Mouse (Mus musculus) brown adipose tissue, adult 24 weeks (tissue): ENCODE data around the gene Smpd3. TPM values are rescaled to one million over a fixed set of nuclear protein-coding genes. Genes with fewer than 3 reads are reported as not detected.

Experiments used
- H3K27ac ChIP-seq: fragments of 200-500 bp; replicated peaks from 2 replicates; pipeline ENCODE4 v1.5.1; 2012; ENCODE audit warnings: low read depth, mild to moderate bottlenecking, low read length
- H3K4me1 ChIP-seq: fragments of 200-500 bp; 2 replicates; pipeline ENCODE4 v1.6.1; 2012; ENCODE audit warnings: low read length, mixed read lengths; ENCODE audit not compliant: control insufficient read depth, insufficient read depth, insufficient read length
- H3K4me3 ChIP-seq: fragments of 200-500 bp; 2 replicates; pipeline ENCODE4 v1.5.1; 2012; ENCODE audit warnings: low read depth, mild to moderate bottlenecking, low read length, moderate library complexity; ENCODE audit not compliant: insufficient read depth
- polyA plus RNA-seq: library from polyadenylated mRNA; stranded (reverse); fragments of >200 nt; gene quantifications from 2 replicates; pipeline ENCODE4 v1.2.4, GENCODE M21; 2012; ENCODE audit not compliant: missing spikeins, insufficient read depth, insufficient read length

Smpd3 gene
- 0.95 and 1.0 TPM in 2 replicates for polyA plus RNA-seq

GRCm38 (mm10) chr8:106337852-106338521 is at the start of gene Smpd3:
TSS of gene Smpd3 (minus strand) at chr8:106337988.
- no peaks in the 10 kb centered on the region for H3K4me1 ChIP-seq
- H3K4me3 ChIP-seq = peak within 1 kb of the TSS; percentile 56
- H3K27ac ChIP-seq = peak within 1 kb of the TSS; percentile 9; the same call in 1 of the 2 replicates

DNA sequence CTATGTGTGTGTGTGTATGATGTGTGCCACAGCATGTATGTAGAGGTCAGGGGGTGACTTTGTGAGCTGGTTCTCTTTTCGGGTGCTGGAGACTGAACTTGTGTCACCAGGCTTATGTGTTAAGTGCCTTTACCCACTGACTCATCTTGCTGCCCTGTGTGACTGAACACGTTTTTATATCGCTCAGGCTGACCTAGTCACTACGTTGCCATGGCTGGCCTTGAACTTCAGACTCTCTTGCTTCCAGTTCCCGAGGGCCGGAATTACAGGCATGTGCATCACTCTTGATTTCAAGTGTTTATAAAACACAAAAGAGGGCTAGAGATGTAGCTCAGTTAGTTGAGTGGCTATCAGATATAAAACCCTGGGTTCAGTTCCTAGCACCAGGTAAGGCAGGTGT is 43.2 kb upstream of the Smpd3 start:
- H3K4me3 ChIP-seq = no peak overlapping the region
- H3K4me1 ChIP-seq = no peaks in the 10 kb centered on the region; the same call in 1 of the 2 replicates
- no peak overlapping the region for H3K27ac ChIP-seq

- Histone ChIP-seq H3K4me1 (no peaks in the 10 kb centered on the region; the same call in 1 of the 2 replicates), H3K4me3 (no peak overlapping the region), H3K27ac (no peak overlapping the region)
These were observed 41.6 kb upstream of the Smpd3 start for GRCm38 (mm10) chr8:106379357-106379756.

- Histone ChIP-seq H3K27ac (no peak overlapping the region), H3K4me3 (no peak overlapping the region)
These were observed 40.8 kb upstream of the Smpd3 start for GRCm38 (mm10) chr8:106378501-106379048.

GRCm38 (mm10) chr8:106376862-106377261 is 39.1 kb upstream of the Smpd3 start:
- H3K27ac ChIP-seq = no peak overlapping the region
- H3K4me1 ChIP-seq = no peaks in the 10 kb centered on the region; the same call in 1 of the 2 replicates
- no peak overlapping the region for H3K4me3 ChIP-seq

More at GRCm38 (mm10) chr8:106378501-106379048, 40.8 kb upstream of the Smpd3 start:
- H3K4me1 ChIP-seq = no peaks in the 10 kb centered on the region; the same call in 1 of the 2 replicates

- Histone ChIP-seq H3K4me3 (no peak overlapping the region), H3K4me1 (no peaks in the 10 kb centered on the region; the same call in 1 of the 2 replicates), H3K27ac (no peak overlapping the region)
These were observed 38.2 kb upstream of the Smpd3 start for GRCm38 (mm10) chr8:106375957-106376356.

GRCm38 (mm10) chr8:106369069-106369468 is 31.3 kb upstream of the Smpd3 start:
- H3K27ac ChIP-seq = no peak overlapping the region
- H3K4me1 ChIP-seq = no peaks in the 10 kb centered on the region
- H3K4me3 ChIP-seq = no peak overlapping the region

DNA sequence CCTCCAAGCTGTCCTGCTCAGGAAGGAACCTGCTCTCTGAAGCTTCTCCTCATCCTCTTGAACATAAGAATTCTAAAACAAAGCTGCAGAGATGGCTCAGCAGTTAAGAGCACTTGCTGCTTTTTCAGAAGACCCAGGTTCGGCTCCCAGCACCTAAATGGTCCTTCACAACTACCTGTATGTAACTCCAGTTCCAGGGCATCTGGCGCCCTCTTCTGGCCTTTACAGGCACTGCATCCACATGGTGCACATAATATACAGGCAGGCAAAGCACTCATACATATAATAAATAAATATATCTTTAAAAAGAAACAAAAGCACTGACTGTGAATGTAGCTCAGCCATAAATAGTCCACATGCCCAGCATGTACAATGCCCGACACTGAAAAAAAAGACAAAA is 30.7 kb upstream of the Smpd3 start:
- Histone ChIP-seq H3K27ac (no peak overlapping the region), H3K4me1 (no peaks in the 10 kb centered on the region), H3K4me3 (no peak overlapping the region)

GRCm38 (mm10) chr8:106364837-106365236 is 27.0 kb upstream of the Smpd3 start:
- Histone ChIP-seq H3K4me3 (no peak overlapping the region), H3K4me1 (no peaks in the 10 kb centered on the region), H3K27ac (no peak overlapping the region)

- H3K4me3 ChIP-seq = no peak overlapping the region
- H3K27ac ChIP-seq = no peak overlapping the region
- H3K4me1 ChIP-seq = no peaks in the 10 kb centered on the region
These were observed 26.5 kb upstream of the Smpd3 start for GRCm38 (mm10) chr8:106364278-106364677.

GRCm38 (mm10) chr8:106363321-106363720 is 25.5 kb upstream of the Smpd3 start:
- Histone ChIP-seq H3K4me3 (no peak overlapping the region), H3K4me1 (no peaks in the 10 kb centered on the region), H3K27ac (no peak overlapping the region)

DNA sequence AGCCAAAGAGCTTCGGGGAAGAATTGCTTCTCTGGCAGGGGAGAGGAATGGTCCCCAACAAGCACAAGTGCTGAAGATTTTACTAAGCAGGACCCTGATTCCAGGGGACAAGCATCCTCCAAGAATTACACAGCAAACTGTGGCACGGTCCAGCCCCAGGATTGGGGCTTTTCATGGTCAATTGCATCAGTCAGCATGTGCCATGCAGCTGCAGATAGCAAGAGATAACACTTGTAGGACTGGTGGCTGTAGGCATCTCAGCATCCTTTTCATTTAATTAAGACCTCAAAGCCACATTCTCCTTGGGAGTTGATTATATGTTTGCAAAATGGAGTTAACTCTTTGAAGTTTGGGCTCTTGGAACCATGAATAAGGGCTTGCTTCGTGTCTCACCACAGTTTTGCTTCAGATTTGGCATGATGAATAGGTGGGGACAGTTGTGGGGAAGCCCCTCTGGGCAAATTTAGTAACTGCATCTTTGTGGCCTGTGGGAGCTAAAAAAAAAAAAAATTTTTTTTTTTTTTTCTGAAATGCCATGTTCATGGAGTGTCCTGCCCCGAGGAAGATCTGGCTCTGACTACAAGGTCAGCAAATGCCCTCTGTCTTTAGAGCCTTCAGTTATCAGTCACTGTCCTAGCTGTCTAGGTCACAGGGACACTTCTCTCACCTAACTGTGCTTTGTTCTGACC is 22.0 kb upstream of the Smpd3 start:
- no peaks in the 10 kb centered on the region for H3K4me1 ChIP-seq
- H3K27ac ChIP-seq = no peak overlapping the region
- H3K4me3 ChIP-seq = no peak overlapping the region

GRCm38 (mm10) chr8:106351135-106351534 is 13.3 kb upstream of the Smpd3 start:
- no peak overlapping the region for H3K27ac ChIP-seq
- no peak overlapping the region for H3K4me3 ChIP-seq
- no peaks in the 10 kb centered on the region for H3K4me1 ChIP-seq

DNA sequence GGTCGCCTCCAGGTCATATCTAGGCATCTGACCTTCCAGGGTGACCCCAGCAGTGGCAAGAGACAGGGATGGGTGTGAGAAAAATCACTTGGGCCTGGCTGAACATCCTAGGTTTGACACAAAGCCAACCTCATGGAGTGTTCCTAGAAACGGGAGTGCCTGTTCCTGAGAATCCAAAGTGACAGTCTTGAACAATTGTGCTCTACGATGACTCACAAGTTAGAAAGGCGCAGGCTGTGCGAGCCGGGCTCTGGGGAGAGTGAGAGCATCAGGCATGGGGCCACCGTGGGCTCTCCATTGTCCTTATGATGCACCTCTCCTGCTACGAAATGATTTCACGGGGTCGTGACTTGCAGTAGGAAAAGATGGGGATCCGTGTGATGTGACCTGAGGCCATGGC is 11.6 kb upstream of the Smpd3 start:
- H3K4me3 ChIP-seq = no peak overlapping the region
- no peak overlapping the region for H3K27ac ChIP-seq
- H3K4me1 ChIP-seq = no peaks in the 10 kb centered on the region

DNA sequence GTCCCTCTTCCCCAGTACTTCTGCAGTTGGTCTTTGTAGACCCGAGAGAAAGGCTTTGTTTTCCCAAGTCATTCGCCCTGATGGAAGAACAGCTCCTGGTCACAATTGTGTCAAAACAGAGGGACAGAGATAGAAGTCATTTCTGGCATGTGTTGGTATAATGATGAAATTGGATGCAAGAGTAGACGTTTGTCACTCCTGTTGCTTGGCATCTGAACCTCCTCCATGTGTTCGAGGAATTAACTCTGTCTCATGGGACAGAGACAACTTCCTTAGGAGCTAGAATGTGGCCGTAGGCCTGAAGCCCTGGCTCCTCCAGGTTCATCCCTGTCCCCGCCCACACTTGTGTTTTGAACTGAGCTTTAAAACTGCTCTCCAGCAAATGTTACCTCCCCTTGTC is 8.3 kb upstream of the Smpd3 start:
- H3K4me1 ChIP-seq = no peaks in the 10 kb centered on the region
- no peak overlapping the region for H3K4me3 ChIP-seq
- no peak overlapping the region for H3K27ac ChIP-seq
